Mouse (Mus musculus) liver, embryonic 16.5 days (tissue): Measurements from ENCODE around the gene Ylpm1. TPM values are rescaled to one million over a fixed set of nuclear protein-coding genes. Genes with fewer than 3 reads are reported as not detected.

ENCODE experiments used
- ATAC-seq: fragments of 200-750 bp; cut with Nextera tagmentation; 2 replicates; pipeline ENCODE4 v1.8.0; 2017; ENCODE audit warnings: low read depth, mild to moderate bottlenecking, moderate number of reproducible peaks, moderate library complexity
- H3K27ac ChIP-seq: fragments of 300-500 bp; sonication (generic); 2 replicates; pipeline ENCODE4 v1.5.1; 2014; ENCODE audit warnings: mild to moderate bottlenecking, low read length
- H3K27me3 ChIP-seq: fragments of 300-500 bp; sonication (generic); 2 replicates; pipeline ENCODE4 v1.6.1; 2014; ENCODE audit warnings: low read depth, low read length, mixed read lengths; ENCODE audit not compliant: control insufficient read depth, insufficient read depth
- H3K36me3 ChIP-seq: fragments of 300-500 bp; sonication (generic); 2 replicates; pipeline ENCODE4 v1.6.1; 2014; ENCODE audit warnings: mild to moderate bottlenecking; ENCODE audit not compliant: control insufficient read depth, insufficient read depth
- H3K4me1 ChIP-seq: fragments of 300-500 bp; sonication (generic); 2 replicates; pipeline ENCODE4 v1.6.1; 2014; ENCODE audit warnings: low read depth, low read length, mixed read lengths; ENCODE audit not compliant: control insufficient read depth
- H3K4me2 ChIP-seq: fragments of 300-500 bp; sonication (generic); 2 replicates; pipeline ENCODE4 v1.6.1; 2014; ENCODE audit warnings: low read depth, low read length, mixed read lengths
- H3K4me3 ChIP-seq: fragments of 300-500 bp; sonication (generic); 2 replicates; pipeline ENCODE4 v1.5.1; 2014; ENCODE audit warnings: low read depth, mild to moderate bottlenecking, low read length
- H3K9ac ChIP-seq: fragments of 300-500 bp; sonication (generic); 2 replicates; pipeline ENCODE4 v1.6.1; 2014; ENCODE audit warnings: low read depth, low read length
- H3K9me3 ChIP-seq: fragments of 300-500 bp; sonication (generic); replicated peaks from 2 replicates; pipeline ENCODE4 v1.6.1; 2016; ENCODE audit warnings: low read length; ENCODE audit not compliant: control insufficient read depth
- WGBS: fragments of 180-500 bp; shearing (Covaris S2); extraction: QIAGEN DNeasy Blood & Tissue Kit; methylation state at CpG from one replicate; pipeline ENCODE4 v1.1.7; 2014; ENCODE audit not compliant: insufficient replicate concordance; 5-methylcytosine and 5-hydroxymethylcytosine counted together
- polyA plus RNA-seq: library from polyadenylated mRNA; unstranded; fragments of >200 nt; fragmentation: Nextera tagmentation; extraction: Ambion mirVana; gene quantifications from 2 replicates; pipeline ENCODE4 v1.2.1, GENCODE M21; 2015

The Ylpm1 gene
- polyA plus RNA-seq, 1 experiment from 2014 or later = 5.8 TPM

GRCm38 (mm10) chr12:85110011-85110697 is 114.0 kb downstream of the Ylpm1 start:
- peaks cover 42% of the 10 kb centered on the region for H3K4me1 ChIP-seq
- H3K9me3 ChIP-seq = no peaks in the 10 kb centered on the region
- peak overlapping the region; percentile 91 for H3K27ac ChIP-seq
- H3K27me3 ChIP-seq = no peaks in the 10 kb centered on the region
- peak overlapping the region; percentile 95 for H3K4me3 ChIP-seq
- ATAC-seq = peak; percentile 48; the same call in 1 of the 2 replicates
- peak overlapping the region; percentile 88 for H3K4me2 ChIP-seq
- H3K36me3 ChIP-seq = no peaks in the 10 kb centered on the region; the same call in 1 of the 2 replicates
- peak overlapping the region; percentile 97 for H3K9ac ChIP-seq
- WGBS = 12% methylated on average over 18 of the region's 18 CpGs

- H3K4me3 ChIP-seq = peak within 1 kb of the TSS; percentile 95
- no peaks in the 10 kb centered on the region for H3K9me3 ChIP-seq
- peaks cover 42% of the 10 kb centered on the region for H3K4me1 ChIP-seq
- H3K36me3 ChIP-seq = no peaks in the 10 kb centered on the region; the same call in 1 of the 2 replicates
- H3K27me3 ChIP-seq = no peaks in the 10 kb centered on the region
- ATAC-seq = peak; percentile 96
- peak within 1 kb of the TSS; percentile 88 for H3K4me2 ChIP-seq
- peak within 1 kb of the TSS; percentile 97 for H3K9ac ChIP-seq
- WGBS = under 1% methylated on average over 82 of the region's 83 CpGs
- H3K27ac ChIP-seq = peak within 1 kb of the TSS; percentile 91
Measured at GRCm38 (mm10) chr12:85110698-85111592, 114.8 kb downstream of the Ylpm1 start, which contains the start of the genes Prox2 and Dlst. Gene Prox2 (minus strand): TSS chr12:85110759. Gene Dlst (plus strand): TSS chr12:85110833.

- peak overlapping the region; percentile 60 for H3K27ac ChIP-seq
- peak overlapping the region; percentile 45 for H3K9ac ChIP-seq
- 56% methylated on average over 7 of the region's 7 CpGs for WGBS
- H3K36me3 ChIP-seq = no peaks in the 10 kb centered on the region; the same call in 1 of the 2 replicates
- H3K4me1 ChIP-seq = peaks cover 40% of the 10 kb centered on the region
- H3K4me2 ChIP-seq = peak overlapping the region; percentile 88
- H3K9me3 ChIP-seq = no peaks in the 10 kb centered on the region
- no peak for ATAC-seq
- H3K27me3 ChIP-seq = no peaks in the 10 kb centered on the region
- peak overlapping the region; percentile 95 for H3K4me3 ChIP-seq
Measured at GRCm38 (mm10) chr12:85112550-85113251, 116.6 kb downstream of the Ylpm1 start.

GRCm38 (mm10) chr12:85113337-85113736 is 117.2 kb downstream of the Ylpm1 start:
- Histone ChIP-seq H3K4me3 (no peak overlapping the region), H3K27me3 (no peaks in the 10 kb centered on the region), H3K9me3 (no peaks in the 10 kb centered on the region), H3K4me1 (peaks cover 40% of the 10 kb centered on the region), H3K36me3 (peaks cover 2% of the 10 kb centered on the region; the same call in 1 of the 2 replicates), H3K4me2 (peak overlapping the region; percentile 88), H3K27ac (peak overlapping the region; percentile 60), H3K9ac (no peak overlapping the region)
- ATAC-seq = no peak
- WGBS = 86% methylated on average over 3 of the region's 3 CpGs

- H3K9me3 ChIP-seq = no peaks in the 10 kb centered on the region
- H3K27me3 ChIP-seq = no peaks in the 10 kb centered on the region
- H3K9ac ChIP-seq = no peak overlapping the region
- H3K4me3 ChIP-seq = no peak overlapping the region
- no peak for ATAC-seq
- no peak overlapping the region for H3K4me2 ChIP-seq
- H3K4me1 ChIP-seq = peaks cover 40% of the 10 kb centered on the region
- no peak overlapping the region for H3K27ac ChIP-seq
- WGBS = 77% methylated on average over 3 of the region's 3 CpGs
- peaks cover 8% of the 10 kb centered on the region; the same call in 1 of the 2 replicates for H3K36me3 ChIP-seq
Measured at GRCm38 (mm10) chr12:85113917-85114316, 117.8 kb downstream of the Ylpm1 start.

- Histone ChIP-seq H3K27ac (no peak overlapping the region), H3K9me3 (no peaks in the 10 kb centered on the region), H3K4me2 (no peak overlapping the region), H3K4me1 (peaks cover 29% of the 10 kb centered on the region), H3K27me3 (no peaks in the 10 kb centered on the region), H3K36me3 (peaks cover 18% of the 10 kb centered on the region; the same call in 1 of the 2 replicates), H3K9ac (no peak overlapping the region), H3K4me3 (no peak overlapping the region)
- ATAC-seq = no peak
- 72% methylated on average over 7 of the region's 7 CpGs for WGBS
Measured at GRCm38 (mm10) chr12:85115678-85116077, 119.6 kb downstream of the Ylpm1 start.

Other genes starting within 250 kb of the Ylpm1 start
- 26.9 and 27.9 TPM in 2 replicates for gene Npc2, start 223.2 kb upstream of the Ylpm1 start, polyA plus RNA-seq
- gene Isca2, start 223.1 kb upstream of the Ylpm1 start, polyA plus RNA-seq = 94.7 and 96.2 TPM in 2 replicates
- 0.35 and 0.51 TPM in 2 replicates for gene Ltbp2, start 119.8 kb upstream of the Ylpm1 start, polyA plus RNA-seq
- gene Fcf1, start 25.4 kb upstream of the Ylpm1 start, polyA plus RNA-seq = 71.0 and 75.4 TPM in 2 replicates
- 15.1 and 16.5 TPM in 2 replicates for gene Arel1, start 25.4 kb upstream of the Ylpm1 start, polyA plus RNA-seq
- 2.5 and 2.8 TPM in 2 replicates for gene Prox2, start 114.4 kb downstream of the Ylpm1 start, polyA plus RNA-seq
- 65.4 and 67.8 TPM in 2 replicates for gene Dlst, start 114.5 kb downstream of the Ylpm1 start, polyA plus RNA-seq
- gene Rps6kl1, start 154.9 kb downstream of the Ylpm1 start, polyA plus RNA-seq = 0.55 and 0.85 TPM in 2 replicates
- 0.55 and 0.57 TPM in 2 replicates for gene Pgf, start 181.5 kb downstream of the Ylpm1 start, polyA plus RNA-seq
- 31.7 and 31.8 TPM in 2 replicates for gene Eif2b2, start 223.2 kb downstream of the Ylpm1 start, polyA plus RNA-seq